Mouse (Mus musculus): Measurements from ENCODE around the gene Orc4. TPM values are rescaled to one million over a fixed set of nuclear protein-coding genes. Genes with fewer than 3 reads are reported as not detected.
"Not testable (repeated sequence)": the region's sequence is repeated elsewhere in the genome, so short reads cannot be mapped to it uniquely, and the experiment has no call there.

The Orc4 gene
- polyA plus RNA-seq, 1 experiment from 2014 or later: 96.1 TPM

DNA sequence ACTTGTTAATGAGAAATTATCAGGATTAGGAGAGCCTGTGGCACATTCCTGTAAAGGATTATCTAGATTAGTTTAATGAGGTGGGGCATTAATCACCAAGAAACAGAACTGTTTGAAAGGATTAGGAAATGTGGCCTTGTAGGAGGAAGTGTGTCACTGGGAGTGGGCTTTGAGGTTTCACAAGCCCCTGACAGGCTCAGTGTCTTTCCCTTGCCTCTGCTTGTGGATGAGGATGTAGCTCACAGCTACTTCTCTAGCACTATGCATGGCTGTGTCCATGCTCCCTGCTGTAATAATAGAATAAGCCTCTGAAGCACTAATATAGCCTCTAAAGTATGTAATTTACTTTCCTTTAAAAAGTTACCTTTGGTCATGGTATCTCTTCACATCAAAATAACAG lies 34.2 kb downstream of the Orc4 start:
- H3K27me3 ChIP-seq (replicated peaks; ENCODE audit: control insufficient read depth, insufficient read depth, low read length): no peaks in the 10 kb centered on the region
- H3K4me1 ChIP-seq (ENCODE audit: control insufficient read depth, insufficient read depth, low read length): no peaks in the 10 kb centered on the region
- DNase-seq (ENCODE audit: low spot score) (no peak), ATAC-seq (no peak)
- H3K27ac ChIP-seq (ENCODE audit: low read depth, low read length): no peak overlapping the region
- H3K36me3 ChIP-seq (ENCODE audit: control insufficient read depth, insufficient read depth, low read length): peaks cover 28% of the 10 kb centered on the region
- no peak overlapping the region for H3K4me2 ChIP-seq (ENCODE audit: low read length)
- no peak overlapping the region for H3K9ac ChIP-seq (ENCODE audit: low read length)
- H3K4me3 ChIP-seq (ENCODE audit: low read depth, low read length): no peak overlapping the region
- no peaks in the 10 kb centered on the region for H3K9me3 ChIP-seq (replicated peaks; ENCODE audit: control insufficient read depth, low read length)

DNA sequence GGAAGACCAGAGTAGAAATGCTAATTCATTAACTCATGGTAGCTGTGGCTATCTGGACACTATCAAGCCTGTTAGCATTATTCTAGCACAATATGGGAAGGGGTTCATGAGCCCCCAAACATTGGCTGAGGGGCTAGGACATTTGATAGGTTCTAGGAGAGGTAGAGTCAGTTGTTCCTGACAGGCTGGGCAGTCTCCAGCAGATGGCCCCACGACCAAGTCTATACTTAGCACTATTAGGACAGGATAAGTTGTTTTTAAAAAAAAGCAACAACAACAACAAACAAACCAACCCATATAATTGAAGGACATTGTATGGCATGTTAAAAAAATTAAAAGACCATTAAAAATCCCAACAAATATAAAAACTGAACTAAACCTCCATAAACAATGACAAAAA lies 35.9 kb downstream of the Orc4 start:
- ATAC-seq (0 out of 2 replicates have a peak, but pooled peaks have one; percentile 23), DNase-seq (ENCODE audit: low spot score) (no peak)
- Histone ChIP-seq H3K27me3 (replicated peaks; ENCODE audit: control insufficient read depth, insufficient read depth, low read length) (no peaks in the 10 kb centered on the region), H3K9me3 (replicated peaks; ENCODE audit: control insufficient read depth, low read length) (no peaks in the 10 kb centered on the region), H3K4me3 (ENCODE audit: low read depth, low read length) (no peak overlapping the region), H3K27ac (ENCODE audit: low read depth, low read length) (no peak overlapping the region), H3K9ac (ENCODE audit: low read length) (no peak overlapping the region), H3K36me3 (ENCODE audit: control insufficient read depth, insufficient read depth, low read length) (peaks cover 28% of the 10 kb centered on the region), H3K4me2 (ENCODE audit: low read length) (no peak overlapping the region), H3K4me1 (ENCODE audit: control insufficient read depth, insufficient read depth, low read length) (no peaks in the 10 kb centered on the region)
- WGBS: 74% methylated on average over 1 of the region's 1 CpGs

GRCm38 (mm10) chr2:48908866-48909265 lies 41.2 kb downstream of the Orc4 start:
- Histone ChIP-seq H3K4me3 (ENCODE audit: low read depth, low read length) (no peak overlapping the region), H3K4me2 (ENCODE audit: low read length) (no peak overlapping the region), H3K9ac (ENCODE audit: low read length) (no peak overlapping the region), H3K9me3 (replicated peaks; ENCODE audit: control insufficient read depth, low read length) (no peaks in the 10 kb centered on the region), H3K27me3 (replicated peaks; ENCODE audit: control insufficient read depth, insufficient read depth, low read length) (no peaks in the 10 kb centered on the region), H3K27ac (ENCODE audit: low read depth, low read length) (no peak overlapping the region), H3K36me3 (ENCODE audit: control insufficient read depth, insufficient read depth, low read length) (peaks cover 29% of the 10 kb centered on the region), H3K4me1 (ENCODE audit: control insufficient read depth, insufficient read depth, low read length) (no peaks in the 10 kb centered on the region)
- 59% methylated on average over 2 of the region's 2 CpGs for WGBS
- ATAC-seq: 0 out of 2 replicates have a peak, but pooled peaks have one; percentile 44
- peak; percentile 72 for DNase-seq (ENCODE audit: low spot score)

DNA sequence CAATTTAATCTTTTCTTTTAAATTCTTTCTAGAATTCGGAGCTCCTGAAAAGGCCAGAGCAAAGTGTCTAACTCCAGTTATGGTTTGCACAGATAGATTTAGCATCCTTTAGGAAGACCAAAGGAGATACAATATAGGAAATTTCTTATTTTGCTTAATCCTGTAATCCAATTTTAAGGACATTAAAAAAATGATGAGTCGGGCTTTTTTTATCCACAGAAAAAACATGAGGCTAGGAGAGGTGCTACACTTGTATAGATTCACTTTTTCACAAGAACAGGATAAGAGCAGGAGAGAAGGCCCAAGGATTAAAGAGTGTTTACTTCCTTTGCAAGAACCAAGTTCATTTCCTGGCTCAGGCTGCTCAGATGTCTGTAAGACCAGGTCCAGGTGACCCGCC lies 54.9 kb downstream of the Orc4 start:
- ATAC-seq (no peak), DNase-seq (ENCODE audit: low spot score) (no peak)
- H3K9ac ChIP-seq (ENCODE audit: low read length): no peak overlapping the region
- H3K36me3 ChIP-seq (ENCODE audit: control insufficient read depth, insufficient read depth, low read length): peaks cover 38% of the 10 kb centered on the region
- WGBS: 96% methylated on average over 3 of the region's 3 CpGs
- H3K4me2 ChIP-seq (ENCODE audit: low read length): no peak overlapping the region
- H3K4me3 ChIP-seq (ENCODE audit: low read depth, low read length): no peak overlapping the region
- H3K9me3 ChIP-seq (replicated peaks; ENCODE audit: control insufficient read depth, low read length): no peaks in the 10 kb centered on the region
- no peaks in the 10 kb centered on the region for H3K4me1 ChIP-seq (ENCODE audit: control insufficient read depth, insufficient read depth, low read length)
- H3K27me3 ChIP-seq (replicated peaks; ENCODE audit: control insufficient read depth, insufficient read depth, low read length): no peaks in the 10 kb centered on the region
- no peak overlapping the region for H3K27ac ChIP-seq (ENCODE audit: low read depth, low read length)

- Histone ChIP-seq H3K36me3 (ENCODE audit: control insufficient read depth, insufficient read depth, low read length) (no peaks in the 10 kb centered on the region), H3K4me1 (ENCODE audit: control insufficient read depth, insufficient read depth, low read length) (no peaks in the 10 kb centered on the region), H3K27ac (ENCODE audit: low read depth, low read length) (no peak overlapping the region), H3K27me3 (replicated peaks; ENCODE audit: control insufficient read depth, insufficient read depth, low read length) (no peaks in the 10 kb centered on the region), H3K4me2 (ENCODE audit: low read length) (no peak overlapping the region), H3K4me3 (ENCODE audit: low read depth, low read length) (no peak overlapping the region), H3K9me3 (replicated peaks; ENCODE audit: control insufficient read depth, low read length) (no peaks in the 10 kb centered on the region), H3K9ac (ENCODE audit: low read length) (no peak overlapping the region)
- DNase-seq (ENCODE audit: low spot score) (peak; percentile 91), ATAC-seq (peak; percentile 79)
Measured at GRCm38 (mm10) chr2:48885945-48886344, 64.1 kb downstream of the Orc4 start.

- 88% methylated on average over 5 of the region's 5 CpGs for WGBS
- H3K9ac ChIP-seq (ENCODE audit: low read length): no peak overlapping the region
- no peak overlapping the region for H3K4me3 ChIP-seq (ENCODE audit: low read depth, low read length)
- no peaks in the 10 kb centered on the region for H3K4me1 ChIP-seq (ENCODE audit: control insufficient read depth, insufficient read depth, low read length)
- DNase-seq (ENCODE audit: low spot score): no peak
- H3K4me2 ChIP-seq (ENCODE audit: low read length): no peak overlapping the region
- no peaks in the 10 kb centered on the region for H3K27me3 ChIP-seq (replicated peaks; ENCODE audit: control insufficient read depth, insufficient read depth, low read length)
- ATAC-seq: no peak
- H3K9me3 ChIP-seq (replicated peaks; ENCODE audit: control insufficient read depth, low read length): no peaks in the 10 kb centered on the region
- no peaks in the 10 kb centered on the region for H3K36me3 ChIP-seq (ENCODE audit: control insufficient read depth, insufficient read depth, low read length)
- H3K27ac ChIP-seq (ENCODE audit: low read depth, low read length): no peak overlapping the region
Measured at GRCm38 (mm10) chr2:48868199-48868913, 81.7 kb downstream of the Orc4 start.

GRCm38 (mm10) chr2:48865596-48865995 lies 84.5 kb downstream of the Orc4 start:
- H3K27ac ChIP-seq (ENCODE audit: low read depth, low read length); ATAC-seq; H3K36me3 ChIP-seq (ENCODE audit: control insufficient read depth, insufficient read depth, low read length); H3K9ac ChIP-seq (ENCODE audit: low read length); H3K4me3 ChIP-seq (ENCODE audit: low read depth, low read length); H3K27me3 ChIP-seq (replicated peaks; ENCODE audit: control insufficient read depth, insufficient read depth, low read length); H3K4me2 ChIP-seq (ENCODE audit: low read length); H3K4me1 ChIP-seq (ENCODE audit: control insufficient read depth, insufficient read depth, low read length); DNase-seq (ENCODE audit: low spot score); H3K9me3 ChIP-seq (replicated peaks; ENCODE audit: control insufficient read depth, low read length): not testable (repeated sequence)
- 91% methylated on average over 6 of the region's 6 CpGs for WGBS

Other genes with a start within 250 kb of the Orc4 start
- gene Acvr2a, start 136.2 kb downstream of the Orc4 start, polyA plus RNA-seq (2014; fragmentation: Nextera tagmentation; extraction: Ambion mirVana): 39.7 and 45.6 TPM in 2 replicates
- gene Mbd5, start 769 bp downstream of the Orc4 start, polyA plus RNA-seq (2014; fragmentation: Nextera tagmentation; extraction: Ambion mirVana): 27.2 and 34.2 TPM in 2 replicates